Mouse (Mus musculus) midbrain, postnatal 0 days (tissue): Measurements from ENCODE around the gene Tpx2. TPM values are rescaled to one million over a fixed set of nuclear protein-coding genes. Genes with fewer than 3 reads are reported as not detected.

ENCODE experiments used
- ATAC-seq: fragments of 200-750 bp; cut with Nextera tagmentation; 2 replicates; pipeline ENCODE4 v1.8.0; 2017; ENCODE audit warnings: moderate number of reproducible peaks, mild to moderate bottlenecking, moderate TSS enrichment, moderate library complexity; ENCODE audit not compliant: low FRiP score
- DNase-seq: peaks from one replicate; pipeline ENCODE4 v3.0.0-alpha.2; 2015; ENCODE audit warnings: low spot score
- H3K27ac ChIP-seq: fragments of 300-500 bp; sonication (generic); 2 replicates; pipeline ENCODE4 v1.5.1; 2014; ENCODE audit warnings: low read depth, mild to moderate bottlenecking, low read length, mixed read lengths
- H3K27me3 ChIP-seq: fragments of 300-500 bp; sonication (generic); 2 replicates; pipeline ENCODE4 v1.6.1; 2014; ENCODE audit warnings: low read length, control low read depth, mixed read lengths; ENCODE audit not compliant: insufficient read depth
- H3K36me3 ChIP-seq: fragments of 300-500 bp; sonication (generic); 2 replicates; pipeline ENCODE4 v1.6.1; 2014; ENCODE audit warnings: low read length, control low read depth, mixed read lengths; ENCODE audit not compliant: insufficient read depth
- H3K4me1 ChIP-seq: fragments of 300-500 bp; sonication (generic); 2 replicates; pipeline ENCODE4 v1.6.1; 2014; ENCODE audit warnings: mild to moderate bottlenecking, control low read depth, antibody characterized with exemption, low read length, mixed read lengths; ENCODE audit not compliant: insufficient read depth
- H3K4me2 ChIP-seq: fragments of 300-500 bp; sonication (generic); 2 replicates; pipeline ENCODE4 v1.6.1; 2014; ENCODE audit warnings: low read depth, mild to moderate bottlenecking, low read length, mixed read lengths; ENCODE audit not compliant: poor library complexity, severe bottlenecking
- H3K4me3 ChIP-seq: fragments of 300-500 bp; sonication (generic); 2 replicates; pipeline ENCODE4 v1.5.1; 2014; ENCODE audit warnings: low read depth, mild to moderate bottlenecking, low read length, moderate library complexity
- H3K9ac ChIP-seq: fragments of 300-500 bp; sonication (generic); replicated peaks from 2 replicates; pipeline ENCODE4 v1.6.1; 2014; ENCODE audit warnings: mild to moderate bottlenecking, low read length, moderate library complexity, mixed read lengths; ENCODE audit not compliant: poor library complexity, severe bottlenecking
- H3K9me3 ChIP-seq: fragments of 300-500 bp; sonication (generic); 2 replicates; pipeline ENCODE4 v1.6.1; 2016; ENCODE audit warnings: low read length, control low read depth
- CTCF ChIP-seq: IDR thresholded peaks from 2 replicates; pipeline ENCODE4 v1.5.1; 2016; ENCODE audit warnings: antibody characterized with exemption, mild to moderate bottlenecking
- WGBS: fragments of 180-500 bp; shearing (Covaris S2); extraction: QIAGEN DNeasy Blood & Tissue Kit; methylation state at CpG from one replicate; pipeline ENCODE4 v1.1.7; 2014; 5-methylcytosine and 5-hydroxymethylcytosine counted together
- polyA plus RNA-seq: library from polyadenylated mRNA; unstranded; fragments of >200 nt; fragmentation: Nextera tagmentation; extraction: Ambion mirVana; gene quantifications from 2 replicates; pipeline ENCODE4 v1.2.1, GENCODE M21; 2015
- total RNA-seq: library from RNA; depleted of rRNA; stranded (reverse); fragments of >200 nt; gene quantifications from 2 replicates; pipeline ENCODE4 v1.2.3, GENCODE M21; 2014

Gene Tpx2
- total and polyA plus RNA-seq, 2 experiments from 2014 or later, result 4.7 to 4.8 TPM

- ATAC-seq, result no peak
Measured at GRCm38 (mm10) chr2:152842741-152843140, 5.0 kb upstream of the Tpx2 start.

DNA sequence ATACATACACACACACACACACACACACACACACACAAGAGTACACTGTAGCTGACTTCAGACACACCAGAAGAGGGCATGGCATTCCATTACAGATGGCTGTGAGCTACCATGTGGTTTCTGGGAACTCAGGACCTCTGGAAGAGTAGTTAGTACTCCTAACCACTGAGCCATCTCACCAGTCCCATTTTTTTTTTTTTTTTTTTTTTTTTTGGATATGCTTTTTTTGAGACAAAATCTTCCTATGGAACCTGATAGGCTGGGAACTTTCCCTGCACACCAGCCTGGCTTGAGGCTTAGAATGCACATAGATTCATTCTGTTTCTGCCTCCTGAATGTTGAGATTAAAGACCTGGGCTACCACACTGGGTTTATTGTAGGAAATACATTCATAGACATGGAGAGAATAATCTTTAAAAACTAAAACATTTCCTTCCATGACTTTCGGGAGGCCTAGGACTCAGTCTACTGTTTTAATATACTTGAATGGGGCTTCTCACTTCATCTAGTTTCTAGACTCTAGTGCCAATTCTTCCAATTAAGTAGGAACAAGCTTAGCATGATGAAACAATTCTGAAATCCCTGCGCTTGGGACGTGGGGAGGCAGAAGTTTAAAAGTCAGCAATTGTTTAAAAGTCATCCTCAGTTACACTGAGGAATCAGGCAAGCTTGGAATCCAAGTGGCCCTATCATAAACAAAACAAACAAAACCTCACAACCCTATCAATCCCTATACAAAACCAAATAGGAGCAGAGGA is 528 bp upstream of the Tpx2 start:
- DNase-seq, result no peak
- Histone ChIP-seq H3K27ac (no peak overlapping the region), H3K36me3 (no peaks in the 10 kb centered on the region), H3K9me3 (no peaks in the 10 kb centered on the region), H3K27me3 (no peaks in the 10 kb centered on the region), H3K4me3 (peak overlapping the region; percentile 53; the same call in 1 of the 2 replicates), H3K4me2 (peak overlapping the region; percentile 40), H3K4me1 (no peaks in the 10 kb centered on the region), H3K9ac (no peak overlapping the region)
- 9% methylated on average over 3 of the region's 3 CpGs for WGBS
- ATAC-seq, result no peak; the same call in 1 of the 2 replicates
- no peak for TF ChIP-seq CTCF

More at GRCm38 (mm10) chr2:152842741-152843140, 5.0 kb upstream of the Tpx2 start:
- H3K4me3 ChIP-seq, result no peak overlapping the region
- no peaks in the 10 kb centered on the region for H3K27me3 ChIP-seq
- no peaks in the 10 kb centered on the region for H3K4me1 ChIP-seq
- no peak overlapping the region for H3K9ac ChIP-seq
- H3K4me2 ChIP-seq, result no peak overlapping the region
- WGBS, result 66% methylated on average over 3 of the region's 3 CpGs
- no peak for TF ChIP-seq CTCF
- DNase-seq, result no peak
- no peak overlapping the region for H3K27ac ChIP-seq
- no peaks in the 10 kb centered on the region for H3K36me3 ChIP-seq
- no peaks in the 10 kb centered on the region for H3K9me3 ChIP-seq

- Histone ChIP-seq H3K4me1 (no peaks in the 10 kb centered on the region), H3K4me2 (peak overlapping the region; percentile 92), H3K27ac (no peak overlapping the region), H3K4me3 (peak overlapping the region; percentile 53), H3K9ac (no peak overlapping the region), H3K27me3 (no peaks in the 10 kb centered on the region), H3K9me3 (no peaks in the 10 kb centered on the region), H3K36me3 (no peaks in the 10 kb centered on the region)
- 3% methylated on average over 2 of the region's 2 CpGs for WGBS
- TF ChIP-seq CTCF, result no peak
- ATAC-seq (no peak), DNase-seq (no peak)
Measured at GRCm38 (mm10) chr2:152848466-152848865, 702 bp downstream of the Tpx2 start.

DNA sequence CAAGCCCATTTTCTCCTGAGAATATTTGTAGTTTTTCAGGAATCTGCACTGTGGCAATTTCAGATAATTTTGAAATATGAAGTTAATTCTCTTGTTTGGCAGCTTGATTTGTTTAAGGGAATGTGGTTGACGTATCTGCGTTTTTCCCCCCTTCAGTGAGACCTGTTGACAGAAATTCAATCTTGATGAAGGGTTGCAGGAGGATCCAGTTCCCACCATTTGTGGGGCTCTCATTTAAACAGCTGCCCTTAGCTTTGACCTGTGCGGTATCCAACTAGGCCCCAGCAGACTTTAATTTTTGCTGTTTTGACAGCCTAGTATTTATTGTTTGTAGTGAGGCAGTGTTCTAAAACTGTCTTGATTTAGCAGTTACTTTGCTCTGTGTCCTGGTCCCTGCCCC is 11.7 kb downstream of the Tpx2 start:
- Histone ChIP-seq H3K4me1 (no peaks in the 10 kb centered on the region), H3K27me3 (no peaks in the 10 kb centered on the region), H3K4me2 (no peak overlapping the region), H3K9ac (no peak overlapping the region), H3K36me3 (no peaks in the 10 kb centered on the region), H3K27ac (no peak overlapping the region), H3K9me3 (no peaks in the 10 kb centered on the region), H3K4me3 (no peak overlapping the region)
- ATAC-seq (no peak), DNase-seq (no peak)
- no peak for TF ChIP-seq CTCF
- WGBS, result 90% methylated on average over 3 of the region's 3 CpGs

GRCm38 (mm10) chr2:152861891-152862290 is 14.1 kb downstream of the Tpx2 start:
- no peak overlapping the region for H3K4me2 ChIP-seq
- no peaks in the 10 kb centered on the region for H3K36me3 ChIP-seq
- no peak for ATAC-seq
- 88% methylated on average over 1 of the region's 1 CpGs for WGBS
- no peak for TF ChIP-seq CTCF
- no peak overlapping the region for H3K27ac ChIP-seq
- no peak for DNase-seq
- no peaks in the 10 kb centered on the region for H3K27me3 ChIP-seq
- H3K9ac ChIP-seq, result no peak overlapping the region
- H3K4me3 ChIP-seq, result no peak overlapping the region
- H3K4me1 ChIP-seq, result no peaks in the 10 kb centered on the region
- H3K9me3 ChIP-seq, result no peaks in the 10 kb centered on the region

GRCm38 (mm10) chr2:152862638-152863037 is 14.9 kb downstream of the Tpx2 start:
- no peak for ATAC-seq
- no peak for DNase-seq
- no peaks in the 10 kb centered on the region for H3K4me1 ChIP-seq
- no peak for TF ChIP-seq CTCF
- H3K9me3 ChIP-seq, result no peaks in the 10 kb centered on the region
- no peak overlapping the region for H3K4me2 ChIP-seq
- no peaks in the 10 kb centered on the region for H3K36me3 ChIP-seq
- 83% methylated on average over 3 of the region's 3 CpGs for WGBS
- H3K4me3 ChIP-seq, result no peak overlapping the region
- H3K9ac ChIP-seq, result no peak overlapping the region
- H3K27ac ChIP-seq, result no peak overlapping the region
- no peaks in the 10 kb centered on the region for H3K27me3 ChIP-seq
